Mouse (Mus musculus) liver, embryonic 14.5 days (tissue): ENCODE measurements around the gene Smarce1. TPM values are rescaled to one million over a fixed set of nuclear protein-coding genes. Genes with fewer than 3 reads are reported as not detected.

Source experiments
- ATAC-seq: fragments of 200-750 bp; cut with Nextera tagmentation; 2 replicates; pipeline ENCODE4 v1.8.0; 2017; ENCODE audit warnings: moderate number of reproducible peaks, mild to moderate bottlenecking, moderate library complexity; ENCODE audit not compliant: insufficient read depth
- DNase-seq, 3 experiments: peaks; one replicate each; pipeline ENCODE4 v3.0.0-alpha.2; 2012 to 2013; ENCODE audit warnings: low read depth in 3 of 3, low spot score in 3 of 3
- H3K27ac ChIP-seq: fragments of 300-500 bp; sonication (generic); 2 replicates; pipeline ENCODE4 v1.5.1; 2014; ENCODE audit warnings: moderate library complexity, mild to moderate bottlenecking, control low read depth, inconsistent platforms
- H3K27me3 ChIP-seq: fragments of 300-500 bp; sonication (generic); 2 replicates; pipeline ENCODE4 v1.6.1; 2014; ENCODE audit warnings: mild to moderate bottlenecking, low read length, moderate library complexity; ENCODE audit not compliant: control insufficient read depth, insufficient read depth
- H3K36me3 ChIP-seq: fragments of 300-500 bp; sonication (generic); replicated peaks from 2 replicates; pipeline ENCODE4 v1.6.1; 2014; ENCODE audit warnings: low read depth; ENCODE audit not compliant: control insufficient read depth, insufficient read depth
- H3K4me1 ChIP-seq, 2 experiments: fragments of 200-500 bp in 1 of 2; fragments of 300-500 bp in 1 of 2; sonication (generic) in 1 of 2; replicated peaks; 2 replicates each; pipeline ENCODE4 v1.6.1; 2012 to 2014; ENCODE audit warnings: antibody characterized with exemption in 1 of 2, inconsistent platforms in 1 of 2, low read length in 1 of 2; ENCODE audit not compliant: control insufficient read depth in 2 of 2, insufficient read depth in 2 of 2
- H3K4me2 ChIP-seq: fragments of 300-500 bp; sonication (generic); 2 replicates; pipeline ENCODE4 v1.6.1; 2014; ENCODE audit warnings: low read depth, mild to moderate bottlenecking, control low read depth, moderate library complexity
- H3K4me3 ChIP-seq, 2 experiments: fragments of 200-500 bp in 1 of 2; fragments of 300-500 bp in 1 of 2; sonication (generic) in 1 of 2; 2 replicates each; pipeline ENCODE4 v1.5.1; 2012 to 2014; ENCODE audit warnings: low read depth in 2 of 2, low read length in 2 of 2, mild to moderate bottlenecking in 2 of 2, control low read depth in 1 of 2, inconsistent platforms in 1 of 2, moderate library complexity in 1 of 2; ENCODE audit not compliant: insufficient read depth in 1 of 2
- H3K9ac ChIP-seq: fragments of 300-500 bp; sonication (generic); replicated peaks from 2 replicates; pipeline ENCODE4 v1.6.1; 2014; ENCODE audit warnings: mild to moderate bottlenecking, control low read depth, moderate library complexity
- H3K9me3 ChIP-seq: fragments of 300-500 bp; sonication (generic); 2 replicates; pipeline ENCODE4 v1.6.1; 2016; ENCODE audit warnings: low read length, mixed read lengths; ENCODE audit not compliant: control insufficient read depth
- CTCF ChIP-seq: IDR thresholded peaks from 2 replicates; pipeline ENCODE4 v1.5.1; 2016; ENCODE audit warnings: antibody characterized with exemption, low read depth, control low read depth
- EP300 ChIP-seq: IDR thresholded peaks from 2 replicates; pipeline ENCODE4 v1.6.1; 2016; ENCODE audit warnings: antibody characterized with exemption, low read depth
- WGBS: fragments of 180-500 bp; shearing (Covaris S2); extraction: QIAGEN DNeasy Blood & Tissue Kit; methylation state at CpG from one replicate; pipeline ENCODE4 v1.1.7; 2014; ENCODE audit not compliant: insufficient replicate concordance; 5-methylcytosine and 5-hydroxymethylcytosine counted together
- polyA plus RNA-seq, 2 experiments: library from polyadenylated mRNA; depleted of rRNA in 1 of 2; stranded (reverse) in 1 of 2; unstranded in 1 of 2; fragments of >200 nt; fragmentation: Nextera tagmentation in 1 of 2; extraction: Ambion mirVana in 1 of 2; gene quantifications; 2 replicates each; pipeline versions ENCODE4 v1.2.1 to v1.2.3; 2012 to 2014

Gene Smarce1
- polyA plus RNA-seq, 2 experiments, result 53.5 to 60.1 TPM

GRCm38 (mm10) chr11:99206954-99207353, 23.9 kb downstream of the Smarce1 start:
- Histone ChIP-seq H3K4me3 (no peak overlapping the region), H3K27ac (no peak overlapping the region), H3K9me3 (no peaks in the 10 kb centered on the region), H3K4me2 (no peak overlapping the region), H3K36me3 (peaks cover 15% of the 10 kb centered on the region), H3K27me3 (no peaks in the 10 kb centered on the region), H3K4me1 (peaks cover 9 to 10% of the 10 kb centered on the region in 2 experiments; a peak in 3 of 4 replicates), H3K9ac (no peak overlapping the region)
- TF ChIP-seq EP300 (peak; percentile 78), CTCF (peak; percentile 74)
- DNase-seq (peak; percentile 49 to 62 (median 56)), ATAC-seq (peak; percentile 86)
- WGBS, result 6% methylated on average over 2 of the region's 2 CpGs

- Histone ChIP-seq H3K9me3 (no peaks in the 10 kb centered on the region), H3K4me3 (no peak overlapping the region), H3K27ac (no peak overlapping the region), H3K4me2 (no peak overlapping the region), H3K36me3 (no peaks in the 10 kb centered on the region), H3K27me3 (no peaks in the 10 kb centered on the region), H3K4me1 (peaks cover 0 to 6% of the 10 kb centered on the region in 2 experiments; a peak in 1 of 4 replicates), H3K9ac (no peak overlapping the region)
- peak; percentile 93 for TF ChIP-seq CTCF
- no peak for TF ChIP-seq EP300
- WGBS, result 13% methylated on average over 14 of the region's 14 CpGs
- DNase-seq, result peak in 2 of 3 experiments; percentile 17 to 27
- no peak for ATAC-seq
Measured at GRCm38 (mm10) chr11:99189154-99189582, 41.6 kb downstream of the Smarce1 start.

- no peak for TF ChIP-seq CTCF
- TF ChIP-seq EP300, result no peak
- Histone ChIP-seq H3K36me3 (no peaks in the 10 kb centered on the region), H3K4me2 (no peak overlapping the region), H3K4me3 (no peak overlapping the region), H3K9me3 (no peaks in the 10 kb centered on the region), H3K4me1 (peaks cover 0 to 6% of the 10 kb centered on the region in 2 experiments; a peak in 1 of 4 replicates), H3K27me3 (no peaks in the 10 kb centered on the region), H3K27ac (no peak overlapping the region), H3K9ac (no peak overlapping the region)
- 72% methylated on average over 4 of the region's 4 CpGs for WGBS
- DNase-seq (no peak), ATAC-seq (no peak)
Measured at GRCm38 (mm10) chr11:99187348-99187747, 43.5 kb downstream of the Smarce1 start.

- 50% methylated on average over 2 of the region's 2 CpGs for WGBS
- no peaks in the 10 kb centered on the region for H3K27me3 ChIP-seq
- H3K9ac ChIP-seq, result no peak overlapping the region
- H3K9me3 ChIP-seq, result no peaks in the 10 kb centered on the region
- no peak overlapping the region for H3K4me2 ChIP-seq
- no peak overlapping the region for H3K27ac ChIP-seq
- no peak for ATAC-seq
- no peak for DNase-seq
- no peaks in the 10 kb centered on the region for H3K36me3 ChIP-seq
- H3K4me1 ChIP-seq, result peaks cover 0 to 6% of the 10 kb centered on the region in 2 experiments; a peak in 1 of 4 replicates
- TF ChIP-seq CTCF (no peak), EP300 (no peak)
- no peak overlapping the region for H3K4me3 ChIP-seq
Measured at GRCm38 (mm10) chr11:99186836-99187235, 44.0 kb downstream of the Smarce1 start.

GRCm38 (mm10) chr11:99182575-99182974, 48.2 kb downstream of the Smarce1 start:
- H3K4me3 ChIP-seq, result no peak overlapping the region
- no peak for DNase-seq
- no peak for TF ChIP-seq CTCF
- TF ChIP-seq EP300, result no peak
- ATAC-seq, result no peak
- H3K9ac ChIP-seq, result no peak overlapping the region
- H3K36me3 ChIP-seq, result no peaks in the 10 kb centered on the region
- WGBS, result 36% methylated on average over 11 of the region's 11 CpGs
- H3K4me1 ChIP-seq, result peaks cover 0 to 6% of the 10 kb centered on the region in 2 experiments; a peak in 1 of 4 replicates
- H3K27me3 ChIP-seq, result no peaks in the 10 kb centered on the region
- H3K4me2 ChIP-seq, result no peak overlapping the region
- H3K9me3 ChIP-seq, result no peaks in the 10 kb centered on the region
- no peak overlapping the region for H3K27ac ChIP-seq
